Mouse (Mus musculus): ENCODE results near the gene Sh3kbp1. TPM values are rescaled to one million over a fixed set of nuclear protein-coding genes. Genes with fewer than 3 reads are reported as not detected.

The Sh3kbp1 gene
- total RNA-seq, 2 experiments from 2014 or later, result 26.3 to 34.1 TPM

- DNase-seq, result no peak
Measured at GRCm38 (mm10) chrX:159744620-159745019, 117.5 kb downstream of the Sh3kbp1 start.

DNA sequence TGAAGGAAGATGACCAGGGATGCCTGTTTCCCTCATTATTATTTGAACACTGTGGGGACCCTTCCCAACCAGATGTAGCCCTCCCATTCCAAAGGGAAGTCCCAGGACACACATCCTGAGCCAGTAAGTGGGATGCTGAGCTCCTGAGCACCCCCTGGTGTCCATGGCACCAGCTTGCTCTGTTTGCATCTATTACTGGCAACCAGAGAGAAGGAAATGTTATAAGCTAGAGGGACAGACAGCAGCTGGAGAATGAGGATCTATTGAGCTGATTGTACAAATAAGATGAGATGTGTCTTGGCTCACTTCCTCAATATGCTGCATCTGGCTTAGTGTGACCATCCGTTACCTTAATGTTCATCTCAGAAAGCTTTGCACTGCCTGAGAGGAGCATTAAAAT is 124.8 kb downstream of the Sh3kbp1 start:
- peak; percentile 47 for DNase-seq

DNA sequence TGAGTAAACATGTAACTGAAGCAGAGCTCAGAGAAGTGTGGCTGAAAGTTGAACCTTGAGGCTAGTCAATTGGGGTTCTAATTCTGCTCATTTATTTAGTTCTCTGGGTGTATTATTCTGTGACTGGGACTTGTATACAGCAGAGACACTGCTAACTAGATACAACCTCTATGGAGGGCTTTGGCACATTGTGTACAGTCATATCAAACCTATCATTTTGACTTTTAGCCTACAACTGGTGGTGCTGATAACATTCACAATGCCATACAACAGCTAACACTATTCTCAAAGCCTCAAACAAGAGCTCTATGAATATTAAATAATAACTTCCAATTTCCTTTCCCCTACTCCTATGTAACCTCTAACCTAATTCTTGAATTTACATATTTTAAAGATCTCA is 129.2 kb downstream of the Sh3kbp1 start:
- no peak for DNase-seq

GRCm38 (mm10) chrX:159756901-159757821 is 130.1 kb downstream of the Sh3kbp1 start:
- DNase-seq, result no peak

DNA sequence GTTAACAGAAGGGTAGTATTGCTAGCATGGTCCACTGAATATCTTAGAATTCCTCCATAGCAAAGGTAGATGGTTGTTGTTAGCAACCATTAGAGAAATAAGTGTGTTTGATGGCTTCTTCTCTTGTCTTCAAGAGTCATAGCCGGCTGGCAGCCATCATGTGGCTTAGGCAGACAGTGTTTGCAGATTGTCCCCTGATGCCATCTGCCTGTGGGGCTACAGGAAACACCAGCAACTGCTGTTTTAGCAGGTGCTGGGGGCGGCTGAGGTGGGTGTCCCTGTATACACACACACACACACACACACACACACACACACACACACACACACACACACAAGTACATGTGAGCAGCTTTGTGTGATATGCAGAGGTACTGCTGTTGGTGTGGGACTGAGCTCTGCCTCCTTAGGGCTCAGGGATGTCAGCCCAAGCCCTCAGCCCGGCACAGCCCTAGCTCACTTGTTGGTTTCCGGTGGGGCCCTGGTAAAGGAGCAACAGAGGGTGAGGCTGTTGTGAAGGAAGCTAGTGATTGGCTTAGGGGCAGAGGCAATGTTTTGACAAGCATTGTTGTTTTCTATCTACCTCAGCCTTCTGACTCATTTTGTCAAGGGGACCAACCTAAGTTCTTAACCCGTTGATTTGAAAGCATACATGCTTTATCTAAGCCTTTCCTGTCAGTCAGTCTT is 130.9 kb downstream of the Sh3kbp1 start:
- DNase-seq, result no peak

- no peak for DNase-seq
Measured at GRCm38 (mm10) chrX:159763801-159764200, 136.7 kb downstream of the Sh3kbp1 start.

DNA sequence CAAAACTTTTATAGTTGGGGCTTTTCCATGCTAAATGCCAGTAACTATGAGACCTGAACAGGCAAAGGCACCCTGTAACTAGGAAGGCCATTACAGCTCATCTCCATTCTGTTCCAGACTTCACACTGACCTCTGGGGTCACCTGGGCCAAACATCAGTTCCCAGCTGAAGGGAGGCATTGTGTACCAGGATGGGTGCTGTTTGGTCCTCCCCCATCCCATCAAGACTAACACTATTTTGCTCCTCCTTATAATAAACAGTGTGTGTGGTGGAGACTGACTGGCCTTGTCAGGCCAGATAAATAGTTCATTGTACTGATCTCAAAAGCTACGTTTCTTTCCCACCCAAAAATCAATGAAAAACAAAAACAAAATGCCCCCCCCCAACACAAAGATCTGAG is 138.8 kb downstream of the Sh3kbp1 start:
- no peak for DNase-seq

DNA sequence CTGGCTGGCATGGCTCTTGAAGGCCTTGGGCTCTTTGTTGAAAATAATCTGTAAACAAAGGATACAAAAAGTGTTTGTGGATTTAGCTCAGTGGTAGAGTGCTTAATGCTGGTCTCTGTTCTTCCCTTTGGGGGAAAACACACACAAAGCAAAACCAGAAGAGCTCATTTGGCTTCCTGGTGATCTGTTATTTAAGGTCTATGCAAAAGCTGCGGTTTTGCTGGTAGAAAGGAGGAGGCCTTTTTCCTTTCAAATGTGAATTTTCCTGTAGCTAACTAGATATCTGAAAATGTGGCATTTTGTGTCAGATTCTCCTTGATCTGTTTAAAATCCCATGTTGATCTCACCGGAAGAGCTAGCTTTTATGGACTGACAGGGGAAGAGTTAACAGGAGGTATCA is 141.9 kb downstream of the Sh3kbp1 start:
- DNase-seq, result no peak

DNA sequence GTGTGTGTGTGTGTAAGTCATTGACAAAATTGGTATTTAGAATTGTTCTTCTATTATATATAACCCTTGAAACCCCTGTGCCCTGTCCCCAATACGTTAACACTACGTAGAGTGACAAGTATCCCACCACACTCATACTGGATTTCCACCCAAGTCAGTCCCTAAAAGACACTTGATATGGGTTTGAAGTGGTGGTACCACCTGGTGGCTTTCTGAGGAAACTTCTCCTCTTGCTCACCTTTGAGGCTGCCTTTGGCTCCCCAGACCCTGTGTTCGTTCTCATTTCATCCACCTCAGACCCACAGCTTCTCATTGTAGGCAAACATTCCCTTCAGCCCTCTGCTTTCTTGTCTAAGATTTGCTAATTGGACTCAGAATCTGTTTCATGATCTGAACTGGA is 142.7 kb downstream of the Sh3kbp1 start:
- DNase-seq, result no peak

DNA sequence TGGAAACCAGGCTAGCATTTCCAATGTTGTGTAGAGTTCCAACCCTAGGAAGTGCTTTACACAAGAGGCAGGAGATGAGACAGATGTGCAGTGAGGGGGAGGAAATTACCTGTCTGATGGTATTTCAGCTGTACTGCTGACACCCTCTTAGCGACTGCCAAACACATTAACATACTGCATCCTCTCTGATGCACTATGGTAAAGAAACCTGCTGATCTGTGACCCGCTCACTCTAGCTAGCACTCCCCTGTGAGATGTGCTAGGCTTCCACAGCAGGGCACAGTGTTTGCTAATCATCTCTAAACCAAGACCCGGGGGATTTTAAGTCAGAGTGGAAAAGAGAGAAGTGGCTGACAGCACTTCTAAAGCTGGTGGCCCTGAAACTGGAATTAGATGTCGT is 145.1 kb downstream of the Sh3kbp1 start:
- DNase-seq, result no peak

GRCm38 (mm10) chrX:159775042-159775441 is 148.0 kb downstream of the Sh3kbp1 start:
- no peak for DNase-seq

DNA sequence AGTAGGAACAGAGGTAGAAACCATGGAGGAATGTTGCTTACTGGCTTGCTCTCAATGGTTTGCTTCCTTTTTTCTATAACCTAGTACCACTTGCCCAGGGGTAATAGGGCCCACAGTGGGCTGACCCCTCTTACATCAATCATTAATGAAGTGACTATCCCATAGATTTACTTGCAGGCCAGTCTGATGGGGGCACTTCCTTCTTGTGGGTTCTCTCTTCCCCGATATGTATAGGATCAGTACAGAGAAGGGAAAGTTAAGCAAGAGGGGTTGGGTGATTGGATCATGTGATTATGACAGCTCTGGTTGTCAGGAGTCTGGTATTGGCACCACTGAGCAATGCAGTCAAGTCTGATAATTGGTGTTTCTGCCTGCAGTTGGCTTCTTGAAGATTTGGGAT is 151.7 kb downstream of the Sh3kbp1 start:
- DNase-seq, result no peak

DNA sequence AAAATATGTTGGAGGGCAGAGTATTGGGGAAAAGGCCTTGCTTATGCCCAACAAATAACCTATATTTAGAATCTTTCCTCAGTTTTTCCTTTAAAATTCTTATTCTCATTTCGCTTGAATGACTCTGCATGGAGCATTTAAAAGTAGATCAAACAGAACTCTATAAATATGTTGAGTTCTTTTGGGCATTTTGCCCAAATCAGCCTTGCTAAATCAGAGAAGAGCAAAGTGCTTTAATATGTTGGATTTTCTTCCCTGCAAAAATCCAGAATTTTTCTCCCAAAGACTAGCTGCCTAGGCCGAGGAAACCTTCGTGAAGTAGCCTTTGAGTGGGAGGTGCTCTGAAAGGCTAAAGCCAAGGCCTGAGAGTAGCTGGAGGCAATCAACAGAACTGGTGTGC is 163.4 kb downstream of the Sh3kbp1 start:
- DNase-seq, result no peak

- DNase-seq, result no peak
Measured at GRCm38 (mm10) chrX:159795603-159796002, 168.5 kb downstream of the Sh3kbp1 start.

- DNase-seq, result no peak
Measured at GRCm38 (mm10) chrX:159804371-159804770, 177.3 kb downstream of the Sh3kbp1 start.

DNA sequence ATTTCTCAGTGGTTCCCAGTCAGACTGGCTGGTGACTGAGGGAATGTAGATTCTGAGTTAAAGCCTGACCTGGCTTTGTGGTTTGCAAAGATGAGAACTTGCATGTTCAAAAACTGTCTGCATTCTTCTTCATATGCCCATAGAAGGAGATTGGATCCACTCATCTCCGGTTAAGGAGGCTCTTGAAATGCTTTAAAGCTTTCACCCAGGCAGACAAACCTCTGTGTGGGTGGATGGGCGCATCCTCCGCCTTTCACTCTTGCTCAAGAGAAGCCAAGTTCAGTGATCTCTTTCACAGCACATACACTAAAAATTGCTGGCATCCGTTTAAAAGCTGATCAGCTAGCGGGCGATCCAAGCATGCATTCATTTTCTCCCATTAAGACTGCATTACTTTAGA is 182.4 kb downstream of the Sh3kbp1 start:
- DNase-seq, result no peak

- DNase-seq, result no peak
Measured at GRCm38 (mm10) chrX:159810469-159810868, 183.4 kb downstream of the Sh3kbp1 start.

DNA sequence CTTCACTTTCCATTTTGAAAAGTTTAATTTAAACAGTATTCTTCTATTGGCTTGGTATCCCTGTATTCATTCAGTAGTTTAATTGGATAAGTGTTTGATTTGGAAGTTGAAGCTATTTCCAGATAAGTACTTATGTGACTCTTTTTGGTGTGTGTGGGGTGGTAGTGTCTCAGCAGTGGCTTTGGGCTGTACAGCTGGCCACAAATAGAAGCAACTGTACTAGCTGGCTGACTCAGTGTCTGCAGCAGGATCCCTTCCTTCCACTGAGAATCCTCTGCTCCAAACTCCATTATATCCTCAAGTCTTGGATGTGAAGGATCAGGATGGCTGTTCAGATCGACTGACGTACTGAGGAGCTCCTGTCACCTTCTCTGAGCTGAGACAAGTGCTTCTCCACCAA is 190.4 kb downstream of the Sh3kbp1 start:
- DNase-seq, result no peak

DNA sequence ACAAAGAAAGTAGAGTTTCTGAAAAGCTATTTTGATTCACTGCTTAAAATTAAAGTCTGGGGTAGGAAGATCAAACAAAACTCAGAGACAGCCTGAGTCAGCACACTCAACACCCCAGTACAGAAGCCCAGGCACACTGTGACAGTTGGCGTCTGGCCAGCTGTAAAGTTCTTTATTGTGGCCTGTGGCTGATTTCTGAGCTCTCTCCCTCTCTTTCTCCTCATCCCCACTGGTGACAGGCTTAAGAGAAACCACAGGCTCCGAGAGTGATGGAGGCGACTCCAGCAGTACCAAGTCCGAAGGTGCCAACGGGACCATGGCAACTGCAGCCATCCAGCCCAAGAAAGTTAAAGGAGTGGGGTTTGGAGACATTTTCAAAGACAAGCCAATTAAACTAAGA is 201.1 kb downstream of the Sh3kbp1 start:
- DNase-seq, result no peak

GRCm38 (mm10) chrX:159829192-159829852 is 202.2 kb downstream of the Sh3kbp1 start:
- no peak for DNase-seq

DNA sequence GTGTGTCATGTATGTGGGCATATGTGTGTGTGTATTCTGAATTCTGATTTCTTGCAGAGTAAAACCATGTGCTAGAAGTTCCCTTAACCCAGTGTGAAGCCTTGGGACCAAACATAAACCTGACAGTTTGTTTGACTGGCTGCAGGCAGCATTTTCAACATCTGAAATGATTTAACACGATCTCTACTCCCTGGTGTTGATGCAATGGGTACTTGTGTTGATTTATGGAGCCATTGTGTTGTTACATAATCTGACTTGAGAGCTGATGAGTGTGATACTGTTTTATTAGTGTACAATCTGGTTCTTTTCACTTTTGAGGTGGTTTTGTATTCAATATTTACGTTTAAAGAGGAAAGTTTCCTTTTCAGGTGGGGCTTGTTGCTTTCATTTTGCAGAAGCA is 204.1 kb downstream of the Sh3kbp1 start:
- no peak for DNase-seq

DNA sequence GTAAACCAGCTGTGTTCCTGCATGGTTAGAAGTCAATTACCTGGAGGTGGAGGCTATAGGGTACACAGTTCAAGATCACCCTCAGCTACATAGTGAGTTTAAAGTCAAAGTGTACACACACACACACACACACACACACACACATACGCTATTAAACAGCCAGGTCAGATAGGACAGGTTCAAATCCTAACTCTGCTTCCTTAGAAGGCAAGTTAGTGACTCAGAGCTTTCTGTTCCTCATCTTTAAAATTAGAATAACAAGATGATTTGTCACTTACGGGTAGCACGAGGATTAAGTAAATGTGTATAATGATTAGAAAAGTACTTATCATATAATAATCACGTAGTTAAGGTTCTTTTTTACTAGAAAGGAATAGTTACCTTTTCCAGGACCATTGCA is 208.2 kb downstream of the Sh3kbp1 start:
- no peak for DNase-seq

DNA sequence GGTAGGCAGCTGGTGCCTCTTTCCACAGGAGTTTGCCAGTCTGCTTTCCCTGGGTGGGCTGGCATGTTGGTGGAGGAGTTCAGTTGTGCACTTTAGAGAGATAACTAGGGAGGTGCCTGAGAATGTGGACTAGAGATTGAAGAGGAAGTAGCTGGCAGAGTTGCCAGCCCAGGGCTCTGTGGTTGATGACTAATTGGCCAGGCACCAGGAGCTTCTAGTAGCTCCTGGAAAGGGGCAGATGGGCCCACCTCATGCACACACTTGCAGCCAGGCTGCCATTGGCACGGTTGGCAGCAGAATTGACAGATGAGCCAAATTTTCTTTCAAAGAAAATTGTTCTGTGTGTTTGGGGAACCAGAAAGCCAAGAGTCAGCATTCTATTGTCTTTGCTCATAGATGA is 210.3 kb downstream of the Sh3kbp1 start:
- no peak for DNase-seq

Measured in gastrocnemius, postnatal 10 days (tissue).